ENCODE assay signal across 8 mouse cellular contexts in the genomic region with DNA sequence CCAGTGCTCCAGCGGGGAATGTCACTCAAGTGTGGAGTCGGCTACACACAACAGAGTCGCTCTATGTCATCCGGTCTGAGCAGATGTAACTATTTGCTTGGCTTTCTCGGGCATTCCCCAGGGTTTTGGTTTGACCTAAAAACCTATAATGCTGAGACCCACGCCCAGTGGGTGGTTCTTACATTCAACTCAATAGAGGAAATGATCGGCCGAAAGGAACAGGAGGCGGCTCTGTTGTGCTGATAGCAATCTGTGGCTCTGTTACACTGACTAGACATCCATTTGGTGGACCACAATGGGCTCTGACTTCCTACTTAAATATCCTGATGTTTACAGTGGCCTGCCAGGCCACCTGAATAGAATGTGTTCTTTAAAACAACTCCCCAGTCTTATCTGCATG. TPM values are rescaled to one million over a fixed set of nuclear protein-coding genes. Genes with fewer than 3 reads are reported as not detected.
DNase-seq lines count a peak whose midpoint lies in the region; ATAC-seq and TF ChIP-seq lines count a peak whose summit lies in the region.
"Had no signal": no experiment of that assay in that cellular context is flagged by ENCODE, and none has a peak within 500 bp of the region (broad histone marks: within the 10 kb centered on the region; RNA-seq: fewer than 3 reads in every experiment).

No protein-coding gene starts in this region.

- no peak overlapping the region for H3K9ac ChIP-seq in heart, embryonic 13.5 days

- WGBS in heart, embryonic 13.5 days, result 60% methylated on average over 9 of the region's 9 CpGs
- 35% methylated on average over 9 of the region's 9 CpGs for WGBS in lung, adult 2 months

- no peak overlapping the region for H3K4me3 ChIP-seq in heart, embryonic 13.5 days
- peak overlapping the region; percentile 65 for H3K4me3 ChIP-seq in lung, adult 2 months (replicated peaks; ENCODE audit: extremely low read depth, low read depth, low read length)

- H3K36me3 ChIP-seq in heart, embryonic 13.5 days, result no peaks in the 10 kb centered on the region

- no peak for ATAC-seq in heart, embryonic 13.5 days (ENCODE audit: extremely low read depth, insufficient number of reproducible peaks, low FRiP score, low TSS enrichment)
- no peak for ATAC-seq in cerebellum, adult (ENCODE audit: insufficient number of reproducible peaks, low FRiP score, low TSS enrichment)

- peak; percentile 32 for DNase-seq in thymus, postnatal 0 days (ENCODE audit: low spot score)
- DNase-seq in thymus, postnatal 10 days (ENCODE audit: low spot score in 2 of 2), result no peak
- DNase-seq in lung, adult 2 months, result peak; percentile 14
- DNase-seq in frontal cortex, postnatal 10 days (ENCODE audit: low spot score in 2 of 2), result no peak
- no peak for DNase-seq in right cerebral cortex, postnatal 10 days (ENCODE audit: low spot score in 2 of 2)

- H3K4me2 ChIP-seq in heart, embryonic 13.5 days, result no peak overlapping the region

- H3K27ac ChIP-seq in heart, embryonic 13.5 days (replicated peaks), result 0 out of 2 replicates have a peak overlapping the region, but pooled peaks have one; percentile 52
- H3K27ac ChIP-seq: macrophage had no signal

- TF ChIP-seq CTCF in lung, adult 2 months (IDR thresholded peaks at IDR 0.05; ENCODE audit: insufficient read depth, low read length), result no peak

- H3K27me3 ChIP-seq in heart, embryonic 13.5 days (replicated peaks), result no peaks in the 10 kb centered on the region

- H3K9me3 ChIP-seq in heart, embryonic 13.5 days, result no peaks in the 10 kb centered on the region

- no peaks in the 10 kb centered on the region for H3K4me1 ChIP-seq in heart, embryonic 13.5 days
- peaks cover 2% of the 10 kb centered on the region; the same call in 1 of the 2 replicates for H3K4me1 ChIP-seq in lung, adult 2 months (ENCODE audit: control insufficient read depth, insufficient read depth, low read length)

- TF ChIP-seq POLR2A in lung, adult 2 months (IDR thresholded peaks at IDR 0.05; ENCODE audit: borderline replicate concordance, extremely low read depth, low read depth, low read length), result no peak

RNA-seq across cellular contexts. Expression of a gene that starts 4.4 kb away (rescaled TPM):
- polyA plus RNA-seq in thymus, postnatal 0 days (2015; fragmentation: Nextera tagmentation; extraction: Ambion mirVana), result 0.17 and 0.40 TPM in 2 replicates
- 0.53 and 0.78 TPM in 2 replicates for polyA plus RNA-seq in heart, embryonic 13.5 days (2015; fragmentation: Nextera tagmentation; extraction: Ambion mirVana)
- 2.2 and 3.0 TPM in 2 replicates for polyA plus RNA-seq in lung, adult 2 months (2012; rRNA removed)
- polyA plus RNA-seq: macrophage had no signal

Comparison
In these comparisons a context has a peak if more than half of its experiments do, and no peak if none do; other contexts are left out.
1. DNase-seq: peak in thymus, postnatal 0 days (single experiment) and lung, adult 2 months (single experiment); none in thymus, postnatal 10 days (0 of 2), frontal cortex, postnatal 10 days (0 of 2) and right cerebral cortex, postnatal 10 days (0 of 2).